Mouse (Mus musculus) megakaryocyte, embryonic 14.5 days (primary cell): Measurements from ENCODE around the gene Slc29a1.

Experiments used
- FLI1 ChIP-seq: IDR thresholded peaks from 2 replicates; pipeline ENCODE4 v1.6.1; 2012; ENCODE audit warnings: low read length, inconsistent platforms, mixed read lengths
- GATA1 ChIP-seq: IDR thresholded peaks from 3 replicates; pipeline ENCODE4 v1.6.1; 2012; ENCODE audit warnings: mixed read lengths, low read length, inconsistent platforms, borderline replicate concordance

DNA sequence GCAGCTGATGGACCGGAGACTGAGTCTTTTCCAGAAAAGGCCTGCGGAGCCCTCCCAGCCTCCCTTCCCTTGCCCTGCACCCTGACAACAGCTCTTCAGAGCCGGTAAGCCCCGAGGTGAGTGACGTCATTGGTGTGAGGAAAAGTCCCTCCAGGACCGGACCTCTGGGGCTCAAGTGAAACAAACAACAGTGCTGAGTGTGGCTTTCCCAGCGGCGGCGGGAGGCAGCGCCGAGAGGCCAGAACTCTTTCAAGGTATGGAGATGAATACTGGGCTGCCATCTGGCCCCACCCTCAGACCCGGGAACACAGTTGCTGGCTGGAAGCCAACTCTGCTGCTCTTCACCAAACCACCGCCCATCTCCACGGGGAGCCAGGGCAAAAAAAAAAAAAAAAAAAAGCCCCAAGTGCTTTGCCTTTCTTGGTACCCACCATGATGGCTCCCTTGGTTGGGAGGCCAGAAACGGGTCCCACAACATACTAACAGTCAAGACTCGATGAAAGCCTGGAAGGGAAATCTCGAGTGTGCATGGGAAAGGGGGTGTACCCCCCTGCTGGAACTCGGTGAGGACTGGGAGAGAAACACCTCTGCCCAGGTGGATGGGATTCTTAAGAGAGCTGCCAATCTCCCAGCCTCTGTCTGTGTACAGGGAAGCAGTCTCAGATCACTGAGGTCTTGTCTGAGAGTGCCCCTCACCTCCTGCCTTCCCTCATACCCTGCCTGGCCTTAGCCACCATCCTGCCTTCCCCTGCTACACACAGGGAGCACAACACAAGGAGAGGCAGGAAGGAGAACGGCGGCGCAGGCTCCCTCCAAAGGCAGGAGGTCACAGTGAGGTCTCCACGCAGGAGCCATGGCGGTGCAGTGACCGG is 55.2 kb downstream of the Slc29a1 start:
- TF ChIP-seq GATA1 (no peak), FLI1 (no peak)
